Mouse (Mus musculus): ENCODE results near the gene Itih2. TPM values are rescaled to one million over a fixed set of nuclear protein-coding genes. Genes with fewer than 3 reads are reported as not detected.
A peak's percentile ranks its signal among the peaks of the same experiment; 100 is the strongest.

The Itih2 gene
- polyA plus RNA-seq, 1 experiment from 2014 or later, result 2.2 TPM

- WGBS, result 74% methylated on average over 5 of the region's 5 CpGs
- Histone ChIP-seq H3K9ac (no peak overlapping the region), H3K27ac (replicated peaks) (no peak overlapping the region), H3K4me3 (no peak overlapping the region), H3K4me2 (no peak overlapping the region), H3K9me3 (no peaks in the 10 kb centered on the region), H3K36me3 (no peaks in the 10 kb centered on the region), H3K4me1 (replicated peaks) (no peaks in the 10 kb centered on the region), H3K27me3 (peaks cover 10% of the 10 kb centered on the region)
- no peak for ATAC-seq (ENCODE audit: low read depth)
Observed at GRCm38 (mm10) chr2:10140456-10140855, 9.3 kb upstream of the Itih2 start.

- no peak overlapping the region for H3K4me3 ChIP-seq
- no peak overlapping the region for H3K9ac ChIP-seq
- no peaks in the 10 kb centered on the region for H3K4me1 ChIP-seq (replicated peaks)
- H3K27ac ChIP-seq (replicated peaks), result no peak overlapping the region
- no peaks in the 10 kb centered on the region for H3K9me3 ChIP-seq
- H3K4me2 ChIP-seq, result no peak overlapping the region
- ATAC-seq (ENCODE audit: low read depth), result no peak
- WGBS, result 80% methylated on average over 2 of the region's 2 CpGs
- H3K36me3 ChIP-seq, result no peaks in the 10 kb centered on the region
- peaks cover 7% of the 10 kb centered on the region for H3K27me3 ChIP-seq
Observed at GRCm38 (mm10) chr2:10137320-10137719, 6.1 kb upstream of the Itih2 start.

- H3K4me3 ChIP-seq, result no peak overlapping the region
- no peaks in the 10 kb centered on the region for H3K4me1 ChIP-seq (replicated peaks)
- H3K27me3 ChIP-seq, result no peaks in the 10 kb centered on the region; the same call in 1 of the 2 replicates
- H3K9ac ChIP-seq, result no peak overlapping the region
- 77% methylated on average over 6 of the region's 6 CpGs for WGBS
- H3K36me3 ChIP-seq, result no peaks in the 10 kb centered on the region
- no peak overlapping the region for H3K4me2 ChIP-seq
- no peak overlapping the region for H3K27ac ChIP-seq (replicated peaks)
- H3K9me3 ChIP-seq, result no peaks in the 10 kb centered on the region
- no peak for ATAC-seq (ENCODE audit: low read depth)
Observed at GRCm38 (mm10) chr2:10133941-10134340, 2.7 kb upstream of the Itih2 start.

GRCm38 (mm10) chr2:10132128-10132527, 932 bp upstream of the Itih2 start:
- no peak overlapping the region for H3K27ac ChIP-seq (replicated peaks)
- H3K4me2 ChIP-seq, result no peak overlapping the region
- no peak overlapping the region for H3K9ac ChIP-seq
- WGBS, result 86% methylated on average over 1 of the region's 1 CpGs
- no peak for ATAC-seq (ENCODE audit: low read depth)
- H3K9me3 ChIP-seq, result no peaks in the 10 kb centered on the region
- no peak overlapping the region for H3K4me3 ChIP-seq
- H3K27me3 ChIP-seq, result no peaks in the 10 kb centered on the region
- H3K4me1 ChIP-seq (replicated peaks), result no peaks in the 10 kb centered on the region
- H3K36me3 ChIP-seq, result no peaks in the 10 kb centered on the region

GRCm38 (mm10) chr2:10130341-10130990, 730 bp downstream of the Itih2 start:
- WGBS, result 73% methylated on average over 8 of the region's 8 CpGs
- H3K9ac ChIP-seq, result no peak overlapping the region
- H3K9me3 ChIP-seq, result no peaks in the 10 kb centered on the region
- H3K4me3 ChIP-seq, result no peak overlapping the region
- no peaks in the 10 kb centered on the region for H3K4me1 ChIP-seq (replicated peaks)
- H3K27me3 ChIP-seq, result no peaks in the 10 kb centered on the region
- no peak overlapping the region for H3K4me2 ChIP-seq
- no peaks in the 10 kb centered on the region for H3K36me3 ChIP-seq
- no peak for ATAC-seq (ENCODE audit: low read depth)
- no peak overlapping the region for H3K27ac ChIP-seq (replicated peaks)

- ATAC-seq (ENCODE audit: low read depth), result no peak
- Histone ChIP-seq H3K4me3 (no peak overlapping the region), H3K4me1 (replicated peaks) (no peaks in the 10 kb centered on the region), H3K9me3 (no peaks in the 10 kb centered on the region), H3K4me2 (no peak overlapping the region), H3K27me3 (no peaks in the 10 kb centered on the region), H3K9ac (no peak overlapping the region), H3K36me3 (no peaks in the 10 kb centered on the region), H3K27ac (replicated peaks) (no peak overlapping the region)
- 83% methylated on average over 4 of the region's 4 CpGs for WGBS
Observed at GRCm38 (mm10) chr2:10128571-10128970, 2.6 kb downstream of the Itih2 start.

- no peak overlapping the region for H3K4me2 ChIP-seq
- ATAC-seq (ENCODE audit: low read depth), result no peak
Observed at GRCm38 (mm10) chr2:10127471-10127870, 3.7 kb downstream of the Itih2 start.

GRCm38 (mm10) chr2:10126122-10126521, 5.1 kb downstream of the Itih2 start:
- no peak overlapping the region for H3K9ac ChIP-seq
- ATAC-seq (ENCODE audit: low read depth), result no peak
- H3K4me1 ChIP-seq (replicated peaks), result no peaks in the 10 kb centered on the region
- no peak overlapping the region for H3K27ac ChIP-seq (replicated peaks)
- H3K36me3 ChIP-seq, result no peaks in the 10 kb centered on the region
- 91% methylated on average over 4 of the region's 4 CpGs for WGBS
- H3K27me3 ChIP-seq, result no peaks in the 10 kb centered on the region
- no peaks in the 10 kb centered on the region for H3K9me3 ChIP-seq
- H3K4me2 ChIP-seq, result no peak overlapping the region
- H3K4me3 ChIP-seq, result no peak overlapping the region

More at GRCm38 (mm10) chr2:10127471-10127870, 3.7 kb downstream of the Itih2 start:
- Histone ChIP-seq H3K36me3 (no peaks in the 10 kb centered on the region), H3K9me3 (no peaks in the 10 kb centered on the region), H3K4me3 (no peak overlapping the region), H3K27ac (replicated peaks) (no peak overlapping the region), H3K4me1 (replicated peaks) (no peaks in the 10 kb centered on the region), H3K9ac (no peak overlapping the region), H3K27me3 (no peaks in the 10 kb centered on the region)
- 93% methylated on average over 5 of the region's 5 CpGs for WGBS

GRCm38 (mm10) chr2:10121826-10122225, 9.4 kb downstream of the Itih2 start:
- Histone ChIP-seq H3K4me1 (replicated peaks) (no peaks in the 10 kb centered on the region), H3K27ac (replicated peaks) (no peak overlapping the region), H3K36me3 (no peaks in the 10 kb centered on the region), H3K9me3 (no peaks in the 10 kb centered on the region; the same call in 1 of the 2 replicates), H3K4me3 (no peak overlapping the region), H3K4me2 (no peak overlapping the region), H3K9ac (no peak overlapping the region), H3K27me3 (no peaks in the 10 kb centered on the region)
- WGBS, result 72% methylated on average over 3 of the region's 3 CpGs
- ATAC-seq (ENCODE audit: low read depth), result no peak

GRCm38 (mm10) chr2:10119276-10119675, 11.9 kb downstream of the Itih2 start:
- Histone ChIP-seq H3K4me3 (no peak overlapping the region), H3K27ac (replicated peaks) (no peak overlapping the region), H3K9me3 (no peaks in the 10 kb centered on the region; the same call in 1 of the 2 replicates), H3K4me1 (replicated peaks) (no peaks in the 10 kb centered on the region), H3K9ac (no peak overlapping the region), H3K4me2 (no peak overlapping the region), H3K36me3 (no peaks in the 10 kb centered on the region), H3K27me3 (no peaks in the 10 kb centered on the region)
- ATAC-seq (ENCODE audit: low read depth), result no peak
- WGBS, result 86% methylated on average over 8 of the region's 8 CpGs

GRCm38 (mm10) chr2:10118751-10119150, 12.4 kb downstream of the Itih2 start:
- Histone ChIP-seq H3K9me3 (no peaks in the 10 kb centered on the region; the same call in 1 of the 2 replicates), H3K4me1 (replicated peaks) (no peaks in the 10 kb centered on the region), H3K9ac (no peak overlapping the region), H3K4me2 (no peak overlapping the region), H3K27ac (replicated peaks) (no peak overlapping the region), H3K4me3 (no peak overlapping the region), H3K27me3 (no peaks in the 10 kb centered on the region), H3K36me3 (no peaks in the 10 kb centered on the region)
- ATAC-seq (ENCODE audit: low read depth), result no peak
- WGBS, result 83% methylated on average over 1 of the region's 1 CpGs

- H3K4me3 ChIP-seq, result no peak overlapping the region
- no peaks in the 10 kb centered on the region for H3K9me3 ChIP-seq
- ATAC-seq (ENCODE audit: low read depth), result peak; percentile 81
- H3K27ac ChIP-seq (replicated peaks), result peak overlapping the region; percentile 59
- H3K27me3 ChIP-seq, result no peaks in the 10 kb centered on the region
- no peak overlapping the region for H3K9ac ChIP-seq
- 57% methylated on average over 6 of the region's 6 CpGs for WGBS
- no peaks in the 10 kb centered on the region for H3K4me1 ChIP-seq (replicated peaks)
- H3K36me3 ChIP-seq, result no peaks in the 10 kb centered on the region
- H3K4me2 ChIP-seq, result no peak overlapping the region
Observed at GRCm38 (mm10) chr2:10108535-10109189, 22.5 kb downstream of the Itih2 start.

- no peak overlapping the region for H3K9ac ChIP-seq
- H3K4me2 ChIP-seq, result no peak overlapping the region
- 48% methylated on average over 6 of the region's 6 CpGs for WGBS
- H3K4me1 ChIP-seq (replicated peaks), result no peaks in the 10 kb centered on the region
- ATAC-seq (ENCODE audit: low read depth), result no peak; the same call in 1 of the 2 replicates
- no peak overlapping the region for H3K4me3 ChIP-seq
- H3K36me3 ChIP-seq, result no peaks in the 10 kb centered on the region
- H3K27ac ChIP-seq (replicated peaks), result no peak overlapping the region
- H3K9me3 ChIP-seq, result no peaks in the 10 kb centered on the region
- no peaks in the 10 kb centered on the region for H3K27me3 ChIP-seq
Observed at GRCm38 (mm10) chr2:10101180-10101579, 30.0 kb downstream of the Itih2 start.
